Mouse (Mus musculus) central nervous system, embryonic 18 days (tissue): ENCODE data around the gene Fam122b. TPM values are rescaled to one million over a fixed set of nuclear protein-coding genes. Genes with fewer than 3 reads are reported as not detected.

ENCODE experiments used
- polyA plus RNA-seq: library from polyadenylated mRNA; depleted of rRNA; stranded (reverse); fragments of >200 nt; gene quantifications from 2 replicates; pipeline ENCODE4 v1.2.3, GENCODE M21; 2012; rRNA removed

Fam122b gene
- 4.2 and 5.2 TPM in 2 replicates for polyA plus RNA-seq

DNA sequence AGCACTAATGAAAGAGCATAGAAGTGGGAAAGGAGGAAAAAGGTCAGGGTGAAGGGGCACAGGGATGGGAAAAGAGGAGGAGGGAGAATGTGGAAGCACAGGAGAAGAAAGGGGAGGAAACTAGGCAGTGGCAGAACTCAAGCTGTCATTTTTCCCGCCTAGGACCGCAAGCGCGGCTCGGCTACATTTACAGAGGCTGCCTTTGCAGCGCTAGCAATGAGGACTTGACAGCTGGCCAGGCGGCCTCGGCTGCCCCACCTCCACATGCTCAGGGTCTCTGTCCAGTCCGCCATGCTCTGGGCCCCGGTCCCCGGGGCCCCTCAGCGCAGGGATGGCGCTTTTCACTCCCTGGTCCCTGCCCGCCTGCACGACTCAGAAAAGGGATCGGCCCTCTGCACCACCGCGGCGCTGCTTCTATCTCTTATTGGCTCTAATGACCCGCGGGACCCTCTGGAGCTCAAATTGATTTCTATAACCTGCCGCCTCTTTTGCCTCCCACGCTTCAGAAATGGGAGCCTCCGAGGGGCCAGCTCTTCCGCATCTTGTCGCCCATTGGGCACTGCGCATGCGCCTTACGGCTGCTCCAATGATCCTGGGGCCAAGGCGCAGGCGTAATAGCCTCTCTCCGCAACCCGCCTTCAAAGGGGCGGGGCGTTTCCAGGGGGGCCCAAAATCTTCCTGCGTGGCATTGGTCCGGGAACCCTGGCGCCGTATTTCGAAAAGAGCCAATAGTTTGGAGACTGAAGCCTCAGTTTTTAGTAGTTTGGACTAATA, at the start of gene Fam122b:
Fam122b (minus strand) TSS at position 517 of the 774 bp plus-strand sequence.

DNA sequence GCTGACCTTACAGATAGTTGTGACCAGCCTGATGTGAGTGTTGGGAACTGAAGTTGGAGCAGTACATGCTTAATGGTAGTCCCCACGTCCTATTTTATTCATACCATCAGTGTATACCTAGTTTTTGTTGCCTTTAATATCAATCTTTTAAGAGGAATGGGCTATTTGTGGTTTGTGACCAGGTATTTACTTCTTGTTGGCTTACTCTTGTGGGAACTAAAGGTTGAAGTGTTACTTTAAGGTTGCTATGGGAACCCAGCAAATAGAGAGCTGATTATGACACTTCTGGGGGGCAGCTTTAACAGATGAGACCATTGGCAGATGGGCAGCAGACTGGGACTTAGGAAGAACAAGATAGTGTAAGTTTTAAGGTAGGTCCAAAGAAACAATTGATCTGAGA, 3.5 kb upstream of the Fam122b start, which contains the start of gene Fam122c:
Fam122c (plus strand) TSS at position 301 of the 400 bp plus-strand sequence.

DNA sequence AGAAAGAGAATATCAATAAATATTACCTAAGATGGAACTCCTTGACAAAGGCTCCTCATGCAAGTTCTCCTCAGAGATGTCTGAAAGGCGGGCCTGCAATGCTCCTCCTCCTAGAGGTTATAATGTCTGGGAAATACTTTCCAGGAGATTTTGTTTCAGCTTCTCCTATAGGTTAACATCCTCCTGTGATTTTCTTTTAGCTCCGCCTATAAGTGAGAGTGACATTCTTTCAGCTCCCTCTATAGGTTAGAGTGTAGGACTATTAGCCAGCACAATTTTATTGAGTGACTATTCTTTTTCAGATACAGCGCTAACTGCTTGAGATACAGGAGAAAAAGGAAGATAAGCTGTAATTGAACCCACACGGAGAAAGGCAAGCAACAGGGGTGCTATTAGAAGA, 29.6 kb downstream of the Fam122b start, which contains the start of gene Plac1:
Plac1 (minus strand) TSS at position 101 of the 400 bp plus-strand sequence.

Other genes starting within 250 kb of the Fam122b start
- gene Plac1, start 29.7 kb downstream of the Fam122b start, polyA plus RNA-seq = 0.17 and 0.23 TPM in 2 replicates
- gene Fam122c, start 3.6 kb upstream of the Fam122b start, polyA plus RNA-seq = 0.11 TPM in 1 of 2 replicates, not detected in the other
- 16.4 and 18.2 TPM in 2 replicates for gene Mospd1, start 100.7 kb upstream of the Fam122b start, polyA plus RNA-seq
- gene Etd, start 165.1 kb upstream of the Fam122b start, polyA plus RNA-seq = not detected in 2 replicates